Mouse (Mus musculus) erythroblast, embryonic 14.5 days (primary cell): ENCODE measurements around the gene Ciao2b. TPM values are rescaled to one million over a fixed set of nuclear protein-coding genes. Genes with fewer than 3 reads are reported as not detected.

ENCODE experiments used
- H3K27me3 ChIP-seq: 2 replicates; pipeline ENCODE4 v1.6.1; 2012; ENCODE audit warnings: inconsistent platforms; ENCODE audit not compliant: control insufficient read depth
- H3K36me3 ChIP-seq: 2 replicates; pipeline ENCODE4 v1.6.1; 2012; ENCODE audit warnings: mild to moderate bottlenecking, inconsistent platforms; ENCODE audit not compliant: control insufficient read depth
- H3K4me1 ChIP-seq: 2 replicates; pipeline ENCODE4 v1.6.1; 2012; ENCODE audit warnings: inconsistent platforms; ENCODE audit not compliant: control insufficient read depth
- H3K4me3 ChIP-seq: replicated peaks from 2 replicates; pipeline ENCODE3; 2012; ENCODE audit warnings: moderate library complexity, mild to moderate bottlenecking, inconsistent platforms
- H3K9me3 ChIP-seq: 2 replicates; pipeline ENCODE4 v1.6.1; 2012; ENCODE audit warnings: low read length, inconsistent platforms, mixed read lengths; ENCODE audit not compliant: control insufficient read depth
- GATA1 ChIP-seq: IDR thresholded peaks from 2 replicates; pipeline ENCODE4 v1.6.1; 2012; ENCODE audit warnings: low read length, inconsistent platforms, mixed read lengths
- TAL1 ChIP-seq: IDR thresholded peaks from 3 replicates; pipeline ENCODE4 v1.6.1; 2012; ENCODE audit warnings: low read length, inconsistent platforms, mixed read lengths
- polyA plus RNA-seq: library from polyadenylated mRNA; stranded (reverse); fragments of >175 nt; gene quantifications from 2 replicates; pipeline ENCODE4 v1.2.3, GENCODE M21; 2012

Gene Ciao2b
- polyA plus RNA-seq, 1 experiment, result 10.3 TPM

DNA sequence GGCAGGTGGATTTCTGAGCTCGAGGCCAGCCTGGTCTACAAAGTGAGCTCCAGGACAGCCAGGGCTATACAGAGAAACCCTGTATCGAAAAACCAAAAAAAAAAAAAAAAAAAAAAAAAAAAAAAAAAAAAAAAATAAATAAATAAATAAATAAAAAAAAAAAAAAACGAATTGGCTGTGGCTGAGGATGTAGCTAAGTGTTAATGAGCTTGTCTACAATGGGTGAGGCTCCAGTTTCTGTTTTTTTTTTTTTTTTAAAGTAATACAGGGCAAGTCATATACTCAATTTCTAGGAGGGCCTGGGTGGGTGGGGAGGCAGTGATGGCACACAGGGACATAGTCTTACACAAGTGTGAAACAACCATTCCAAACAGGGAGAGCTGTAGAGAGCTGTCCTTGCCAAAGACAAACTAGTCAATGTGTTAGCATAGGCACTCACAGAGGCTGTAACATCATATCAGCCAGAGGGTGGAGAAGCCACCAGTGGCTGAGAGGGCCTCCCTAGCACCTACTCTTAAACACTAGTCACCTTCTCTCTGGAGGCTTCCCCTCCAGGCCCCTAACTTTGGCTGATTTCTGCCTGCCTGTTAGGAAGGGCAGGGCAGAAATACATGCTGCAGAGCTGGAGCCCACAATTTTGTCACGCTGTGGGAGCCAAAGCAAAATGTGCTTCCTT is 14.6 kb downstream of the Ciao2b start:
- H3K4me3 ChIP-seq, result no peak overlapping the region
- H3K4me1 ChIP-seq, result peaks cover 14% of the 10 kb centered on the region
- TF ChIP-seq GATA1, result no peak
- TF ChIP-seq TAL1, result no peak

DNA sequence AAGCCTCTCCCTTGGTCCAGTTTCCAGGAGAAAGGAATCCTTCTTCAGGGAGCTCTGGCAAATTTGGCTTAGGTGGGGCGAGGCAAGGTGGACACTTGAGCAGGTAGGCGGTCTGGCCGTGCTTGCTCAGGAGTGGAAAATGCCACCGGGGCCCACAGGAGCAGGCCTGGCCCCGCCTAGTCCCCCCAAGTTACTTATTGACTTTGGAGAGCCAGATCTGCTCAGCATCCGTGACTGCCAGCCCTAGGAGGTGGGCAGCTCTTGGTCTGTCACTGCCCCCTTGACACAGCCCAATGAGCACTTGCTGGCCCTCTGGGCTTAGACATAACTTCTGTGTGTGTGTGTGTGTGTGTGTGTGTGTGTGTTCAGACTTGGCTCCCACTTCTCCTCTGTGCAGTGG is 17.6 kb downstream of the Ciao2b start, which contains the start of gene Cdh16:
Gene Cdh16 (minus strand): TSS at position 236 of the 400 bp plus-strand sequence.
- H3K9me3 ChIP-seq, result no peaks in the 10 kb centered on the region
- H3K36me3 ChIP-seq, result no peaks in the 10 kb centered on the region
- no peaks in the 10 kb centered on the region for H3K27me3 ChIP-seq
- no peak for TF ChIP-seq TAL1
- TF ChIP-seq GATA1, result no peak
- H3K4me1 ChIP-seq, result no peaks in the 10 kb centered on the region
- no peak within 1 kb of the TSS for H3K4me3 ChIP-seq

More for the DNA sequence above, 14.6 kb downstream of the Ciao2b start:
- Histone ChIP-seq H3K27me3 (peaks cover 29% of the 10 kb centered on the region), H3K36me3 (no peaks in the 10 kb centered on the region), H3K9me3 (no peaks in the 10 kb centered on the region)

- no peak overlapping the region for H3K4me3 ChIP-seq
- no peak for TF ChIP-seq GATA1
- TF ChIP-seq TAL1, result no peak
Observed at GRCm38 (mm10) chr8:104620765-104621164, 21.0 kb downstream of the Ciao2b start.

GRCm38 (mm10) chr8:104613119-104613518 is 28.6 kb downstream of the Ciao2b start:
- TF ChIP-seq TAL1 (no peak), GATA1 (no peak)
- no peaks in the 10 kb centered on the region for H3K4me1 ChIP-seq
- no peak overlapping the region for H3K4me3 ChIP-seq
- H3K36me3 ChIP-seq, result no peaks in the 10 kb centered on the region
- no peaks in the 10 kb centered on the region for H3K9me3 ChIP-seq
- H3K27me3 ChIP-seq, result no peaks in the 10 kb centered on the region

More at GRCm38 (mm10) chr8:104620765-104621164, 21.0 kb downstream of the Ciao2b start:
- no peaks in the 10 kb centered on the region for H3K27me3 ChIP-seq
- no peaks in the 10 kb centered on the region for H3K4me1 ChIP-seq
- no peaks in the 10 kb centered on the region for H3K36me3 ChIP-seq
- H3K9me3 ChIP-seq, result no peaks in the 10 kb centered on the region

GRCm38 (mm10) chr8:104611613-104612012 is 30.2 kb downstream of the Ciao2b start:
- H3K4me1 ChIP-seq, result no peaks in the 10 kb centered on the region
- H3K27me3 ChIP-seq, result no peaks in the 10 kb centered on the region
- H3K36me3 ChIP-seq, result no peaks in the 10 kb centered on the region
- H3K4me3 ChIP-seq, result no peak overlapping the region
- H3K9me3 ChIP-seq, result no peaks in the 10 kb centered on the region
- TF ChIP-seq GATA1, result no peak
- TF ChIP-seq TAL1, result no peak

GRCm38 (mm10) chr8:104610185-104610766 is 31.5 kb downstream of the Ciao2b start:
- TF ChIP-seq GATA1, result no peak
- TF ChIP-seq TAL1, result no peak
- Histone ChIP-seq H3K27me3 (no peaks in the 10 kb centered on the region), H3K4me3 (no peak overlapping the region), H3K9me3 (no peaks in the 10 kb centered on the region), H3K36me3 (no peaks in the 10 kb centered on the region), H3K4me1 (no peaks in the 10 kb centered on the region)

GRCm38 (mm10) chr8:104609222-104609621 is 32.5 kb downstream of the Ciao2b start:
- Histone ChIP-seq H3K4me1 (no peaks in the 10 kb centered on the region), H3K4me3 (no peak overlapping the region), H3K36me3 (no peaks in the 10 kb centered on the region), H3K27me3 (no peaks in the 10 kb centered on the region), H3K9me3 (no peaks in the 10 kb centered on the region)
- TF ChIP-seq TAL1 (no peak), GATA1 (no peak)

GRCm38 (mm10) chr8:104607944-104608343 is 33.8 kb downstream of the Ciao2b start:
- Histone ChIP-seq H3K4me1 (no peaks in the 10 kb centered on the region), H3K36me3 (no peaks in the 10 kb centered on the region), H3K9me3 (no peaks in the 10 kb centered on the region), H3K4me3 (no peak overlapping the region), H3K27me3 (no peaks in the 10 kb centered on the region)
- TF ChIP-seq TAL1 (no peak), GATA1 (no peak)

DNA sequence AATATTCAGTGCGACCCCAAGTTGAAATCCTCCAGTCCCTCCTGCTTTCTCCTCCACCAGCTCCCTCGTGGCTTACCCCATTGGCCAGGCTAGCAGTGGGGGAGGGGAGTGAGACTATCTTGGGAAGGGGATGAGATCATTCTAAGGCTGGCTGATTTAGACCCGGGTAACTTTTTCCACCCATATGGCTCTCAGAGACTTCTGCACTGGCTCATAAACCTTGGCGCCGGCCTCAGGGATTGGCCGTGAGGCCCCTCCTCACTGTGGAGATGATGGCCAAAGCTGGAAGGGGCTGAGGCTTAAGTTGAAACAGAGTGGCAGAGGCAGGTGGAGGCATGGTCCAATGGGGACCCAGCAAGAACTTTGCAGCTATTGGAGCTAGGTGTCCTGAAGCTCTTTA is 35.4 kb downstream of the Ciao2b start:
- Histone ChIP-seq H3K27me3 (peaks cover 8% of the 10 kb centered on the region), H3K36me3 (no peaks in the 10 kb centered on the region), H3K4me1 (peaks cover 12% of the 10 kb centered on the region), H3K9me3 (no peaks in the 10 kb centered on the region), H3K4me3 (no peak overlapping the region)
- TF ChIP-seq GATA1 (no peak), TAL1 (no peak)

- no peaks in the 10 kb centered on the region for H3K9me3 ChIP-seq
- no peak for TF ChIP-seq TAL1
- no peaks in the 10 kb centered on the region; the same call in 1 of the 2 replicates for H3K36me3 ChIP-seq
Observed at GRCm38 (mm10) chr8:104603245-104603593, 38.5 kb downstream of the Ciao2b start.

More at GRCm38 (mm10) chr8:104603245-104603593, 38.5 kb downstream of the Ciao2b start:
- Histone ChIP-seq H3K27me3 (peaks cover 11% of the 10 kb centered on the region), H3K4me1 (peaks cover 12% of the 10 kb centered on the region), H3K4me3 (no peak overlapping the region)
